Mouse (Mus musculus) cerebellum, adult 2 months (tissue): ENCODE measurements around the gene Alpk3.

ENCODE experiments used
- CTCF ChIP-seq: fragments of 200-500 bp; IDR thresholded peaks from 2 replicates; pipeline ENCODE4 v1.5.1; 2011; ENCODE audit warnings: low read depth, mild to moderate bottlenecking, control low read depth, low read length, moderate library complexity, borderline replicate concordance; ENCODE audit not compliant: insufficient read depth
- POLR2A ChIP-seq: fragments of 200-500 bp; IDR thresholded peaks from 2 replicates; pipeline ENCODE4 v1.6.1; 2011; ENCODE audit warnings: low read length, control low read depth, borderline replicate concordance; ENCODE audit not compliant: insufficient read depth

GRCm38 (mm10) chr7:81075732-81076131, 18.3 kb downstream of the Alpk3 start:
- TF ChIP-seq CTCF (no peak), POLR2A (no peak)
